Mouse (Mus musculus) embryonic facial prominence, embryonic 10.5 days (tissue): ENCODE results near the gene Cep83. TPM values are rescaled to one million over a fixed set of nuclear protein-coding genes. Genes with fewer than 3 reads are reported as not detected.

Source experiments
- DNase-seq: peaks from one replicate; pipeline ENCODE4 v3.0.0-alpha.2; 2017; ENCODE audit warnings: low spot score
- H3K27ac ChIP-seq: fragments of 300-500 bp; sonication (generic); replicated peaks from 2 replicates; pipeline ENCODE4 v1.5.1; 2016; ENCODE audit warnings: mild to moderate bottlenecking
- H3K27me3 ChIP-seq: fragments of 300-500 bp; sonication (generic); replicated peaks from 2 replicates; pipeline ENCODE4 v1.6.1; 2016; ENCODE audit warnings: low read depth, mild to moderate bottlenecking; ENCODE audit not compliant: poor library complexity, severe bottlenecking
- H3K36me3 ChIP-seq: fragments of 300-500 bp; sonication (generic); replicated peaks from 2 replicates; pipeline ENCODE4 v1.6.1; 2016; ENCODE audit warnings: mild to moderate bottlenecking, moderate library complexity
- H3K4me1 ChIP-seq: fragments of 300-500 bp; sonication (generic); 2 replicates; pipeline ENCODE4 v1.6.1; 2016
- H3K4me3 ChIP-seq: fragments of 300-500 bp; sonication (generic); 2 replicates; pipeline ENCODE4 v1.5.1; 2016; ENCODE audit warnings: mild to moderate bottlenecking, moderate library complexity
- H3K9me3 ChIP-seq: fragments of 300-500 bp; sonication (generic); 2 replicates; pipeline ENCODE4 v1.6.1; 2016; ENCODE audit warnings: mild to moderate bottlenecking
- WGBS: fragments of 180-500 bp; shearing (Covaris S2); methylation state at CpG from one replicate; pipeline ENCODE4 v1.1.7; 2016; 5-methylcytosine and 5-hydroxymethylcytosine counted together
- polyA plus RNA-seq: library from polyadenylated mRNA; unstranded; fragments of >200 nt; fragmentation: Nextera tagmentation; extraction: Ambion mirVana; gene quantifications from 2 replicates; pipeline ENCODE4 v1.2.1, GENCODE M21; 2016

Cep83 gene
- polyA plus RNA-seq, 1 experiment from 2014 or later: 20.0 TPM

- no peaks in the 10 kb centered on the region for H3K27me3 ChIP-seq
- DNase-seq: no peak
- no peaks in the 10 kb centered on the region for H3K9me3 ChIP-seq
- H3K27ac ChIP-seq: no peak overlapping the region
- H3K4me3 ChIP-seq: no peak overlapping the region
- 81% methylated on average over 3 of the region's 3 CpGs for WGBS
- peaks cover 45% of the 10 kb centered on the region for H3K36me3 ChIP-seq
- no peaks in the 10 kb centered on the region for H3K4me1 ChIP-seq
These were observed 100.8 kb downstream of the Cep83 start for GRCm38 (mm10) chr10:94789205-94789604.

GRCm38 (mm10) chr10:94793914-94794313 is 105.5 kb downstream of the Cep83 start:
- WGBS: 94% methylated on average over 3 of the region's 3 CpGs
- H3K27me3 ChIP-seq: no peaks in the 10 kb centered on the region
- H3K36me3 ChIP-seq: peaks cover 45% of the 10 kb centered on the region
- no peak for DNase-seq
- no peaks in the 10 kb centered on the region for H3K4me1 ChIP-seq
- H3K4me3 ChIP-seq: no peak overlapping the region
- H3K9me3 ChIP-seq: no peaks in the 10 kb centered on the region
- H3K27ac ChIP-seq: no peak overlapping the region

GRCm38 (mm10) chr10:94794666-94795244 is 106.3 kb downstream of the Cep83 start:
- Histone ChIP-seq H3K9me3 (no peaks in the 10 kb centered on the region), H3K4me1 (peaks cover 6% of the 10 kb centered on the region), H3K27ac (no peak overlapping the region), H3K27me3 (no peaks in the 10 kb centered on the region), H3K36me3 (peaks cover 38% of the 10 kb centered on the region), H3K4me3 (no peak overlapping the region)
- DNase-seq: no peak
- WGBS: 93% methylated on average over 5 of the region's 5 CpGs

GRCm38 (mm10) chr10:94798128-94798527 is 109.7 kb downstream of the Cep83 start:
- Histone ChIP-seq H3K4me3 (no peak overlapping the region), H3K9me3 (no peaks in the 10 kb centered on the region), H3K4me1 (peaks cover 10% of the 10 kb centered on the region), H3K27me3 (no peaks in the 10 kb centered on the region), H3K27ac (no peak overlapping the region), H3K36me3 (peaks cover 29% of the 10 kb centered on the region)
- DNase-seq: no peak
- WGBS: 83% methylated on average over 5 of the region's 5 CpGs

GRCm38 (mm10) chr10:94799485-94800239 is 111.2 kb downstream of the Cep83 start:
- Histone ChIP-seq H3K4me3 (no peak overlapping the region), H3K9me3 (no peaks in the 10 kb centered on the region), H3K27ac (no peak overlapping the region), H3K4me1 (peaks cover 17% of the 10 kb centered on the region), H3K27me3 (no peaks in the 10 kb centered on the region), H3K36me3 (peaks cover 18% of the 10 kb centered on the region)
- 25% methylated on average over 2 of the region's 2 CpGs for WGBS
- peak; percentile 25 for DNase-seq

GRCm38 (mm10) chr10:94800677-94801354 is 112.4 kb downstream of the Cep83 start:
- Histone ChIP-seq H3K4me3 (no peak overlapping the region), H3K27ac (no peak overlapping the region), H3K36me3 (peaks cover 10% of the 10 kb centered on the region), H3K27me3 (no peaks in the 10 kb centered on the region), H3K4me1 (peaks cover 19% of the 10 kb centered on the region), H3K9me3 (no peaks in the 10 kb centered on the region)
- WGBS: 89% methylated on average over 7 of the region's 7 CpGs
- no peak for DNase-seq

- DNase-seq: no peak
These were observed 115.8 kb downstream of the Cep83 start for GRCm38 (mm10) chr10:94804029-94804908.

GRCm38 (mm10) chr10:94804909-94805220 is 116.4 kb downstream of the Cep83 start:
- Histone ChIP-seq H3K4me1 (peaks cover 27% of the 10 kb centered on the region), H3K27me3 (no peaks in the 10 kb centered on the region), H3K9me3 (no peaks in the 10 kb centered on the region), H3K4me3 (no peak overlapping the region), H3K27ac (no peak overlapping the region), H3K36me3 (peaks cover 6% of the 10 kb centered on the region; the same call in 1 of the 2 replicates)
- no peak for DNase-seq
- 88% methylated on average over 1 of the region's 1 CpGs for WGBS

More at GRCm38 (mm10) chr10:94804029-94804908, 115.8 kb downstream of the Cep83 start:
- 84% methylated on average over 10 of the region's 10 CpGs for WGBS
- Histone ChIP-seq H3K36me3 (peaks cover 6% of the 10 kb centered on the region; the same call in 1 of the 2 replicates), H3K9me3 (no peaks in the 10 kb centered on the region), H3K27me3 (no peaks in the 10 kb centered on the region), H3K4me1 (peaks cover 29% of the 10 kb centered on the region), H3K27ac (no peak overlapping the region), H3K4me3 (no peak overlapping the region)

GRCm38 (mm10) chr10:94807323-94807722 is 118.9 kb downstream of the Cep83 start:
- H3K9me3 ChIP-seq: no peaks in the 10 kb centered on the region
- no peak for DNase-seq
- no peak overlapping the region for H3K4me3 ChIP-seq
- no peak overlapping the region for H3K27ac ChIP-seq
- H3K27me3 ChIP-seq: no peaks in the 10 kb centered on the region
- 80% methylated on average over 7 of the region's 7 CpGs for WGBS
- H3K36me3 ChIP-seq: no peaks in the 10 kb centered on the region
- peaks cover 31% of the 10 kb centered on the region for H3K4me1 ChIP-seq

- H3K27ac ChIP-seq: no peak overlapping the region
- H3K27me3 ChIP-seq: no peaks in the 10 kb centered on the region
- no peaks in the 10 kb centered on the region for H3K36me3 ChIP-seq
- no peak overlapping the region for H3K4me3 ChIP-seq
- 86% methylated on average over 6 of the region's 6 CpGs for WGBS
- H3K9me3 ChIP-seq: no peaks in the 10 kb centered on the region
- DNase-seq: peak; percentile 5
- peaks cover 31% of the 10 kb centered on the region for H3K4me1 ChIP-seq
These were observed 119.8 kb downstream of the Cep83 start for GRCm38 (mm10) chr10:94808275-94808674.

GRCm38 (mm10) chr10:94809946-94810472 is 121.6 kb downstream of the Cep83 start:
- H3K4me3 ChIP-seq: no peak overlapping the region
- DNase-seq: no peak

More at GRCm38 (mm10) chr10:94809946-94810472, 121.6 kb downstream of the Cep83 start:
- H3K4me1 ChIP-seq: peaks cover 22% of the 10 kb centered on the region
- no peak overlapping the region for H3K27ac ChIP-seq
- H3K27me3 ChIP-seq: no peaks in the 10 kb centered on the region
- no peaks in the 10 kb centered on the region for H3K36me3 ChIP-seq
- 49% methylated on average over 7 of the region's 7 CpGs for WGBS
- no peaks in the 10 kb centered on the region for H3K9me3 ChIP-seq
